Mouse (Mus musculus) CH12.LX (cell line): Measurements from ENCODE around the gene Timm10.

Experiments
- CHD1 ChIP-seq: IDR thresholded peaks from 2 replicates; pipeline ENCODE4 v1.6.1; 2012; ENCODE audit warnings: low read depth, low read length, improper control_type of control experiment, inconsistent platforms
- CHD2 ChIP-seq: IDR thresholded peaks from 2 replicates; pipeline ENCODE4 v1.6.1; 2011; ENCODE audit warnings: low read length, improper control_type of control experiment
- CTCF ChIP-seq, 2 experiments: IDR thresholded peaks in 1 of 2; conservative IDR thresholded peaks in 1 of 2; 2 replicates each; pipeline ENCODE4 v1.5.1; 2011 to 2012; ENCODE audit warnings: low read depth in 2 of 2, low read length in 2 of 2, improper control_type of control experiment in 1 of 2, inconsistent platforms in 1 of 2, mild to moderate bottlenecking in 1 of 2, moderate library complexity in 1 of 2
- EP300 ChIP-seq: IDR thresholded peaks from 2 replicates; pipeline ENCODE4 v1.6.1; 2011; ENCODE audit warnings: low read length, improper control_type of control experiment
- HCFC1 ChIP-seq: IDR thresholded peaks from 2 replicates; pipeline ENCODE4 v1.6.1; 2012; ENCODE audit warnings: low read depth, mild to moderate bottlenecking, inconsistent platforms, low read length, improper control_type of control experiment
- KAT2A ChIP-seq: IDR thresholded peaks from 2 replicates; pipeline ENCODE4 v1.6.1; 2012; ENCODE audit warnings: low read length, improper control_type of control experiment, inconsistent platforms; ENCODE audit not compliant: insufficient replicate concordance
- MAX ChIP-seq: IDR thresholded peaks from 2 replicates; pipeline ENCODE4 v1.6.1; 2011; ENCODE audit warnings: low read length, improper control_type of control experiment
- NELFE ChIP-seq: IDR thresholded peaks from 2 replicates; pipeline ENCODE4 v1.6.1; 2011; ENCODE audit warnings: low read depth, low read length, improper control_type of control experiment
- PAX5 ChIP-seq: IDR thresholded peaks from 2 replicates; pipeline ENCODE4 v1.6.1; 2012; ENCODE audit warnings: low read length, inconsistent platforms, mixed read lengths
- POLR2A ChIP-seq: IDR thresholded peaks from 2 replicates; pipeline ENCODE4 v1.6.1; 2011; ENCODE audit warnings: low read depth, mild to moderate bottlenecking, improper control_type of control experiment, low read length
- SIN3A ChIP-seq: IDR thresholded peaks from 2 replicates; pipeline ENCODE4 v1.6.1; 2012; ENCODE audit warnings: low read length, improper control_type of control experiment, inconsistent platforms
- TBP ChIP-seq: conservative IDR thresholded peaks from 2 replicates; pipeline ENCODE4 v1.6.1; 2011; ENCODE audit warnings: low read depth, low read length, improper control_type of control experiment
- USF1 ChIP-seq: IDR thresholded peaks from 2 replicates; pipeline ENCODE4 v1.6.1; 2014; ENCODE audit warnings: low read depth, mild to moderate bottlenecking, inconsistent platforms, low read length, improper control_type of control experiment
- ZNF384 ChIP-seq: IDR thresholded peaks from 2 replicates; pipeline ENCODE4 v1.6.1; 2012; ENCODE audit warnings: low read depth, low read length, improper control_type of control experiment, inconsistent platforms

- TF ChIP-seq POLR2A = no peak
- TF ChIP-seq HCFC1 = no peak
- TF ChIP-seq CTCF (conservative IDR thresholded peaks at IDR 0.05 in 1 of 2, IDR thresholded peaks at IDR 0.05 in 1 of 2; ENCODE audit: low read depth in 2 of 2, low read length in 2 of 2) = peak; percentile 79 to 90
- no peak for TF ChIP-seq PAX5
- TF ChIP-seq MAX = no peak
- TF ChIP-seq EP300 = no peak
- no peak for TF ChIP-seq SIN3A
- TF ChIP-seq NELFE = no peak
- no peak for TF ChIP-seq CHD2
- TF ChIP-seq CHD1 = no peak
- no peak for TF ChIP-seq KAT2A
- TF ChIP-seq ZNF384 = no peak
- no peak for TF ChIP-seq USF1
- no peak for TF ChIP-seq TBP
Measured at GRCm38 (mm10) chr2:84797833-84798492, 28.8 kb upstream of the Timm10 start.
